Mouse (Mus musculus) hindbrain, embryonic 16.5 days (tissue): Measurements from ENCODE around the gene Pls3. TPM values are rescaled to one million over a fixed set of nuclear protein-coding genes. Genes with fewer than 3 reads are reported as not detected.
"Not testable (repeated sequence)": the region's sequence is repeated elsewhere in the genome, so short reads cannot be mapped to it uniquely, and the experiment has no call there.

Experiments used
- ATAC-seq: fragments of 200-750 bp; cut with Nextera tagmentation; 2 replicates; pipeline ENCODE4 v1.8.0; 2017; ENCODE audit warnings: moderate TSS enrichment, moderate library complexity
- H3K27ac ChIP-seq: fragments of 300-500 bp; sonication (generic); 2 replicates; pipeline ENCODE4 v1.5.1; 2014; ENCODE audit warnings: low read depth, mild to moderate bottlenecking, control low read depth, low read length, moderate library complexity
- H3K27me3 ChIP-seq: fragments of 300-500 bp; sonication (generic); replicated peaks from 2 replicates; pipeline ENCODE4 v1.6.1; 2014; ENCODE audit warnings: low read length; ENCODE audit not compliant: control insufficient read depth, insufficient read depth
- H3K36me3 ChIP-seq: fragments of 300-500 bp; sonication (generic); 2 replicates; pipeline ENCODE4 v1.6.1; 2014; ENCODE audit warnings: mild to moderate bottlenecking, low read length, moderate library complexity, mixed read lengths; ENCODE audit not compliant: control insufficient read depth, insufficient read depth
- H3K4me1 ChIP-seq: fragments of 300-500 bp; sonication (generic); 2 replicates; pipeline ENCODE4 v1.6.1; 2014; ENCODE audit warnings: low read depth, low read length; ENCODE audit not compliant: control insufficient read depth, insufficient read depth
- H3K4me2 ChIP-seq: fragments of 300-500 bp; sonication (generic); 2 replicates; pipeline ENCODE4 v1.6.1; 2014; ENCODE audit warnings: mild to moderate bottlenecking, low read length, control low read depth, moderate library complexity
- H3K4me3 ChIP-seq: fragments of 300-500 bp; sonication (generic); 2 replicates; pipeline ENCODE4 v1.5.1; 2014; ENCODE audit warnings: mild to moderate bottlenecking, low read length, control low read depth, moderate library complexity
- H3K9ac ChIP-seq: fragments of 300-500 bp; sonication (generic); 2 replicates; pipeline ENCODE4 v1.6.1; 2014; ENCODE audit warnings: low read depth, mild to moderate bottlenecking, control low read depth, low read length, moderate library complexity
- H3K9me3 ChIP-seq: fragments of 300-500 bp; sonication (generic); 2 replicates; pipeline ENCODE4 v1.6.1; 2014; ENCODE audit warnings: mild to moderate bottlenecking, low read length, moderate library complexity; ENCODE audit not compliant: control insufficient read depth
- WGBS: fragments of 180-500 bp; shearing (Covaris S2); extraction: QIAGEN DNeasy Blood & Tissue Kit; methylation state at CpG from one replicate; pipeline ENCODE4 v1.1.7; 2014; 5-methylcytosine and 5-hydroxymethylcytosine counted together
- polyA plus RNA-seq: library from polyadenylated mRNA; unstranded; fragments of >200 nt; fragmentation: Nextera tagmentation; extraction: Ambion mirVana; gene quantifications from 2 replicates; pipeline ENCODE4 v1.2.1, GENCODE M21; 2015

Pls3 gene
- polyA plus RNA-seq, 1 experiment from 2014 or later = 39.7 TPM

DNA sequence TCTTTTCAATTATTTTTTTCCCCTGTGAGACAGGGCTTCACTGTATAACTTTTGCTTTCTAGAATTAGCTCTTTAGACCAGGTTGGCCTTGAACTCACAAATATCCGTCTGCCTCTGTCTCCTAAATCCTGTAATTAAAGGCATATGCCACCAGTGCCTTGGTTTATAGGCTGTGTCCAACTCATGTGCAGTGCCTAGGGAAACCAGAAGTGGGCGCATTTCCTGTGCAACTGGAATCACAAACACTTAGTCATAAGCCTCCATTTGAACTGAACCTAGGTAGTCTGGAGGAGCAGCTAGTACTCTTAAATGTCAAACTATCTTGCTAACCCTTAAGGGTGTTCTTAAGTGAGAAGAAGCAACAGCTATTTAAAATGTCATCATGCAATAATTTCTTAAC lies 60.0 kb downstream of the Pls3 start:
- Histone ChIP-seq H3K9me3 (no peaks in the 10 kb centered on the region), H3K4me1 (no peaks in the 10 kb centered on the region), H3K4me2 (no peak overlapping the region), H3K36me3 (no peaks in the 10 kb centered on the region), H3K4me3 (no peak overlapping the region), H3K27me3 (no peaks in the 10 kb centered on the region), H3K27ac (no peak overlapping the region), H3K9ac (no peak overlapping the region)
- WGBS = 66% methylated on average over 2 of the region's 2 CpGs
- no peak for ATAC-seq

- ATAC-seq = no peak
- Histone ChIP-seq H3K36me3 (no peaks in the 10 kb centered on the region), H3K4me2 (no peak overlapping the region), H3K9me3 (no peaks in the 10 kb centered on the region), H3K4me1 (no peaks in the 10 kb centered on the region), H3K9ac (no peak overlapping the region), H3K4me3 (no peak overlapping the region), H3K27me3 (no peaks in the 10 kb centered on the region), H3K27ac (no peak overlapping the region)
- 90% methylated on average over 4 of the region's 4 CpGs for WGBS
These were observed 60.9 kb downstream of the Pls3 start for GRCm38 (mm10) chrX:75814123-75814522.

GRCm38 (mm10) chrX:75796583-75796982 lies 78.4 kb downstream of the Pls3 start:
- Histone ChIP-seq H3K4me1 (no peaks in the 10 kb centered on the region), H3K36me3 (no peaks in the 10 kb centered on the region), H3K4me3 (no peak overlapping the region), H3K9ac (no peak overlapping the region), H3K27me3 (no peaks in the 10 kb centered on the region), H3K9me3 (no peaks in the 10 kb centered on the region), H3K27ac (no peak overlapping the region), H3K4me2 (no peak overlapping the region)
- no peak for ATAC-seq
- WGBS = 30% methylated on average over 4 of the region's 4 CpGs

GRCm38 (mm10) chrX:75779796-75780195 lies 95.2 kb downstream of the Pls3 start:
- no peak for ATAC-seq
- Histone ChIP-seq H3K27ac (no peak overlapping the region), H3K4me3 (no peak overlapping the region), H3K27me3 (no peaks in the 10 kb centered on the region), H3K9ac (no peak overlapping the region), H3K4me1 (no peaks in the 10 kb centered on the region), H3K4me2 (no peak overlapping the region), H3K9me3 (no peaks in the 10 kb centered on the region), H3K36me3 (no peaks in the 10 kb centered on the region)
- WGBS = 98% methylated on average over 4 of the region's 4 CpGs

DNA sequence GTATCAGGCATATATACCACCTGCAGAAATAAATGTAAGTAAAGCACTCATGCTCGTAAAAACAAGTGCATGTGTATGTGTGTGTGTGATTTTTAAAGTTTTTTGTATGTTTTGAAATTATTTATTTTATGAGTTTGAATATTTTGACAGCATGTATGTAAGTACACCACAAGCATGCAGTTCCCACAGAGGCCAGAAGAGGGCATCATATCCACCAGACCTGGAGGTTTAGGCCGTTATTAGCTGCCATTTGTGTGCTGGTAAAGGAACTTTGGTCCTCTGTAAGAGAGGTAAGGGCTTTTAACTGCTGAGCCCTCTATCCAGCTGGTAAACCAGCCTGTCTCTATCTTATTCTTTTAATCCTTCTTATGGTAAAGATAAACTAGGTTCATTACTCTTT lies 97.5 kb downstream of the Pls3 start:
- 88% methylated on average over 2 of the region's 2 CpGs for whole genome bisulfite sequencing
- Histone ChIP-seq H3K9ac (no peak overlapping the region), H3K27me3 (no peaks in the 10 kb centered on the region), H3K36me3 (no peaks in the 10 kb centered on the region), H3K4me1 (no peaks in the 10 kb centered on the region), H3K27ac (no peak overlapping the region), H3K4me2 (no peak overlapping the region), H3K9me3 (no peaks in the 10 kb centered on the region), H3K4me3 (no peak overlapping the region)
- ATAC-seq = no peak

DNA sequence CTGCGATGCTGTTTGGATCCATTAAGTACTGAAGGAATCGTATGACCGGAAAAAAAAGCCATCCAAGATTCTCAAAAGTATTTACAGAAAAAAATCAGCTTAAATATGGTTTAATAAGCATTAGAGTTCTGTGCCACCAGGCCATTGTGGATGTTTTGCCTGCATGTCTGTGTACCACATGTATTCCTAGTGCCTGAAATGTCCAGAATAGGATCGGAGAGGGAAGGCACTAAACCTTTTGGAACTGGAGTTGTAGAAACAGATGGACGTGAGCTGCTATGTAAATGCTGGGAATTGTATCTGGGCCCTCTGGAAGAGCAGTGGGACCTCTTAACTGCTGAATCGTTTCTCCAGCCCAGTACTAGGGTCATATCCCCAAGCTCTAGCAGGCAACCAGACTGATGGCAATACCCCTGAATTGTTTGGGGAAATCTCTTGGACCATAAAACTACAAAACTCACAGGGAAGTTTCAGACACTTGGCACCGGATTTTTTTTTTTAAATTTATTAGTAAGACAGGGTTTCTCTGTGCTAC lies 110.1 kb downstream of the Pls3 start:
- peak; percentile 80 for ATAC-seq
- H3K9me3 ChIP-seq = no peaks in the 10 kb centered on the region
- peak overlapping the region; percentile 68 for H3K9ac ChIP-seq
- H3K27me3 ChIP-seq = no peaks in the 10 kb centered on the region
- peak overlapping the region; percentile 79 for H3K27ac ChIP-seq
- H3K4me3 ChIP-seq = peak overlapping the region; percentile 47
- 35% methylated on average over 7 of the region's 7 CpGs for WGBS
- H3K4me2 ChIP-seq = peak overlapping the region; percentile 62
- H3K36me3 ChIP-seq = no peaks in the 10 kb centered on the region
- no peaks in the 10 kb centered on the region for H3K4me1 ChIP-seq

DNA sequence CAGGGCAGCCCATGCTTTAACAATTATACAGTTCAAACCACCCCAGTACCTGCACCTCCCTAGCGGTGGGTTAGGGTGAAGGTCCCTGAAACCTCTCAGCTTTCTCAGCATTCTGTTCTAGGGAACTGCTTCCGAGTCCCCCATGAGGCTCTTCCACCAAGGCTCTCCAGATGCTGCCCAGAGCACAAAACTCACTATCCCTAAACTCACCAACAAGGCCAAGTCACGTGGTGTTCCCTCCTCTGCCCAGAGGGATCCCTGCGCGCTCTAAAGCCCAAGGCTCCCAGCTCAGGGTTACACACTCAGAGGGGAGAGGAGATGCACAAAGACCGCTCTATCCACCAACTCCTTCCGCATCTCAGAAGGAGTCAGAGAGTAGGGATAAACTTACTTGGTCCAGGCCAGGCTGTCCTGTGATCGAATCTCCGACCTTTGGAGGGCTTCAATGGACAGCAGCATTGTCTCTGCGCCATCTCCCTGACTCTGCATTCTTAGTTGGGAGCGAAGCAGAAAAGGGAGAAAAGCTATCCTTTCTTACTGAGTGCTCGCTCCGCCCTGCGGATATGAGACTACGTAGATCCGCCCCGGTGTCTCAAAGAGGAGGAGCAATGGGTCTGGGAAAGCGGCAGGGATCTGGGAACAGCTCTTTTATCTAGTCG lies 110.7 kb downstream of the Pls3 start:
- no peaks in the 10 kb centered on the region for H3K36me3 ChIP-seq
- H3K4me2 ChIP-seq = peak overlapping the region; percentile 62
- H3K27ac ChIP-seq = peak overlapping the region; percentile 79
- H3K9ac ChIP-seq = peak overlapping the region; percentile 68
- H3K4me3 ChIP-seq = peak overlapping the region; percentile 47
- H3K9me3 ChIP-seq = no peaks in the 10 kb centered on the region
- H3K4me1 ChIP-seq = no peaks in the 10 kb centered on the region
- H3K27me3 ChIP-seq = no peaks in the 10 kb centered on the region
- 9% methylated on average over 17 of the region's 19 CpGs for WGBS
- ATAC-seq = peak; percentile 98

GRCm38 (mm10) chrX:75759461-75759860 lies 115.5 kb downstream of the Pls3 start:
- not testable (repeated sequence) for H3K4me3 ChIP-seq, ATAC-seq, H3K9ac ChIP-seq, H3K27ac ChIP-seq, H3K27me3 ChIP-seq, H3K9me3 ChIP-seq, H3K4me2 ChIP-seq, H3K36me3 ChIP-seq, H3K4me1 ChIP-seq
- 72% methylated on average over 2 of the region's 2 CpGs for WGBS

GRCm38 (mm10) chrX:75759036-75759435 lies 115.9 kb downstream of the Pls3 start:
- ATAC-seq, H3K9ac ChIP-seq, H3K27me3 ChIP-seq, H3K27ac ChIP-seq, H3K4me1 ChIP-seq, H3K36me3 ChIP-seq, H3K9me3 ChIP-seq, H3K4me2 ChIP-seq, H3K4me3 ChIP-seq: not testable (repeated sequence)
- 81% methylated on average over 11 of the region's 12 CpGs for WGBS
